Mouse (Mus musculus) liver, postnatal 0 days (tissue): Measurements from ENCODE around the gene Sqstm1. TPM values are rescaled to one million over a fixed set of nuclear protein-coding genes. Genes with fewer than 3 reads are reported as not detected.
A peak's percentile ranks its signal among the peaks of the same experiment; 100 is the strongest.

Experiments
- ATAC-seq: fragments of 200-750 bp; cut with Nextera tagmentation; 2 replicates; pipeline ENCODE4 v1.8.0; 2017; ENCODE audit warnings: mild to moderate bottlenecking, moderate library complexity
- DNase-seq: peaks from one replicate; pipeline ENCODE4 v3.0.0-alpha.2; 2016
- H3K27ac ChIP-seq: fragments of 300-500 bp; sonication (generic); 2 replicates; pipeline ENCODE4 v1.5.1; 2014; ENCODE audit warnings: antibody characterized with exemption, moderate library complexity, mild to moderate bottlenecking, low read depth
- H3K27me3 ChIP-seq: fragments of 300-500 bp; sonication (generic); 2 replicates; pipeline ENCODE4 v1.6.1; 2014; ENCODE audit warnings: low read length, control low read depth, mixed read lengths; ENCODE audit not compliant: insufficient read depth
- H3K36me3 ChIP-seq: fragments of 300-500 bp; sonication (generic); replicated peaks from 2 replicates; pipeline ENCODE4 v1.6.1; 2014; ENCODE audit warnings: mild to moderate bottlenecking, control low read depth, low read length, moderate library complexity, mixed read lengths; ENCODE audit not compliant: insufficient read depth
- H3K4me1 ChIP-seq: fragments of 300-500 bp; sonication (generic); 2 replicates; pipeline ENCODE4 v1.6.1; 2014; ENCODE audit warnings: antibody characterized with exemption, mild to moderate bottlenecking, control low read depth; ENCODE audit not compliant: insufficient read depth
- H3K4me2 ChIP-seq: fragments of 300-500 bp; sonication (generic); 2 replicates; pipeline ENCODE4 v1.6.1; 2014; ENCODE audit warnings: low read depth, mild to moderate bottlenecking, low read length, moderate library complexity, mixed read lengths
- H3K4me3 ChIP-seq: fragments of 300-500 bp; sonication (generic); 2 replicates; pipeline ENCODE4 v1.5.1; 2014; ENCODE audit warnings: low read depth, low read length
- H3K9ac ChIP-seq: fragments of 300-500 bp; sonication (generic); replicated peaks from 2 replicates; pipeline ENCODE4 v1.6.1; 2014; ENCODE audit warnings: mild to moderate bottlenecking, moderate library complexity
- H3K9me3 ChIP-seq: fragments of 300-500 bp; sonication (generic); 2 replicates; pipeline ENCODE4 v1.6.1; 2016; ENCODE audit warnings: mild to moderate bottlenecking, control low read depth, low read length, mixed read lengths
- CTCF ChIP-seq: sonication (generic); IDR thresholded peaks from 2 replicates; pipeline ENCODE4 v1.5.1; 2016; ENCODE audit warnings: antibody characterized with exemption, low read depth
- EP300 ChIP-seq: IDR thresholded peaks from 2 replicates; pipeline ENCODE4 v1.6.1; 2016; ENCODE audit warnings: antibody characterized with exemption, low read depth, mild to moderate bottlenecking
- WGBS: fragments of 180-500 bp; shearing (Covaris S2); extraction: QIAGEN DNeasy Blood & Tissue Kit; methylation state at CpG from one replicate; pipeline ENCODE4 v1.1.7; 2014; ENCODE audit not compliant: insufficient replicate concordance; 5-methylcytosine and 5-hydroxymethylcytosine counted together
- polyA plus RNA-seq: library from polyadenylated mRNA; unstranded; fragments of >200 nt; fragmentation: Nextera tagmentation; extraction: Ambion mirVana; gene quantifications from 2 replicates; pipeline ENCODE4 v1.2.1, GENCODE M21; 2015

Gene Sqstm1
- polyA plus RNA-seq, 1 experiment from 2014 or later, result 154 TPM

GRCm38 (mm10) chr11:50212060-50212739, 1.6 kb upstream of the Sqstm1 start:
- Histone ChIP-seq H3K9me3 (no peaks in the 10 kb centered on the region), H3K27me3 (no peaks in the 10 kb centered on the region), H3K36me3 (peaks cover 15% of the 10 kb centered on the region), H3K9ac (no peak overlapping the region), H3K4me2 (0 out of 2 replicates have a peak overlapping the region, but pooled peaks have one; percentile 29), H3K4me1 (peaks cover 48% of the 10 kb centered on the region), H3K4me3 (no peak overlapping the region), H3K27ac (peak overlapping the region; percentile 99)
- TF ChIP-seq EP300, result no peak
- ATAC-seq (no peak), DNase-seq (peak; percentile 16)
- 52% methylated on average over 3 of the region's 3 CpGs for WGBS

GRCm38 (mm10) chr11:50211322-50212059, 864 bp upstream of the Sqstm1 start:
- WGBS, result 93% methylated on average over 3 of the region's 3 CpGs
- TF ChIP-seq CTCF, result no peak
- TF ChIP-seq EP300, result no peak
- Histone ChIP-seq H3K36me3 (peaks cover 22% of the 10 kb centered on the region), H3K9ac (peak overlapping the region; percentile 97; the same call in 1 of the 2 replicates), H3K4me2 (peak overlapping the region; percentile 70), H3K27ac (peak overlapping the region; percentile 99), H3K4me1 (peaks cover 43% of the 10 kb centered on the region), H3K9me3 (no peaks in the 10 kb centered on the region), H3K4me3 (peak overlapping the region; percentile 87), H3K27me3 (no peaks in the 10 kb centered on the region)
- ATAC-seq, result no peak
- DNase-seq, result no peak

DNA sequence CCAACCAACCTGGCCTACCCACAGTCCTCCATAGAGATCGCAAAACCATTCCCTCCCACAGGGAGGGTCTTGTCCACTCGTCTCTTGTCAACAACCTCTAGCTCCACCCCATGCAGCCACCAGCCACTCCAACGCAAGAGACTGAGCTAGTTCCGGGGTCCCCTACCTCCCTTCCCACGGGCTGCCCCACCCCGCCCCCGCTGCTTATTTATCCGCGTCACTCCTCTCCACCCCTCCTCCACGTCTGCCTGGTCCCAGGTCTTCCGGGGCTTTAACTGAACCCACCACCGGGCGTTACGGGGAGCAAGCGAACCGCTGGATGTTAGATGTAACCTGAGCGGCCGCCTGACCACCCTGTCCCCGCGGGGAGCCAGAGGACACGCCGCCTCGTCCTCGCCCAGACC, 524 bp downstream of the Sqstm1 start:
- peak; percentile 94 for DNase-seq
- Histone ChIP-seq H3K4me1 (peaks cover 49% of the 10 kb centered on the region), H3K27ac (peak overlapping the region; percentile 99), H3K36me3 (peaks cover 36% of the 10 kb centered on the region), H3K9ac (peak overlapping the region; percentile 97), H3K9me3 (no peaks in the 10 kb centered on the region), H3K4me3 (peak overlapping the region; percentile 87), H3K27me3 (no peaks in the 10 kb centered on the region), H3K4me2 (peak overlapping the region; percentile 70)
- peak; percentile 87 for ATAC-seq
- TF ChIP-seq CTCF (no peak), EP300 (no peak)
- WGBS, result 1% methylated on average over 24 of the region's 24 CpGs

GRCm38 (mm10) chr11:50208039-50208438, 2.6 kb downstream of the Sqstm1 start:
- no peaks in the 10 kb centered on the region for H3K9me3 ChIP-seq
- 0 out of 2 replicates have a peak overlapping the region, but pooled peaks have one; percentile 7 for H3K9ac ChIP-seq
- no peak overlapping the region for H3K4me3 ChIP-seq
- no peaks in the 10 kb centered on the region for H3K27me3 ChIP-seq
- peak overlapping the region; percentile 70; the same call in 1 of the 2 replicates for H3K4me2 ChIP-seq
- no peak overlapping the region for H3K27ac ChIP-seq
- DNase-seq (no peak), ATAC-seq (no peak)
- 89% methylated on average over 5 of the region's 5 CpGs for WGBS
- peaks cover 54% of the 10 kb centered on the region for H3K36me3 ChIP-seq
- TF ChIP-seq CTCF, result no peak
- TF ChIP-seq EP300, result no peak
- peaks cover 42% of the 10 kb centered on the region for H3K4me1 ChIP-seq

GRCm38 (mm10) chr11:50207344-50207743, 3.3 kb downstream of the Sqstm1 start:
- WGBS, result 94% methylated on average over 14 of the region's 14 CpGs
- Histone ChIP-seq H3K36me3 (peaks cover 61% of the 10 kb centered on the region), H3K4me3 (no peak overlapping the region), H3K27ac (no peak overlapping the region), H3K4me1 (peaks cover 36% of the 10 kb centered on the region), H3K27me3 (no peaks in the 10 kb centered on the region), H3K9ac (no peak overlapping the region), H3K9me3 (no peaks in the 10 kb centered on the region), H3K4me2 (no peak overlapping the region)
- TF ChIP-seq EP300 (no peak), CTCF (no peak)
- DNase-seq, result no peak
- no peak for ATAC-seq

DNA sequence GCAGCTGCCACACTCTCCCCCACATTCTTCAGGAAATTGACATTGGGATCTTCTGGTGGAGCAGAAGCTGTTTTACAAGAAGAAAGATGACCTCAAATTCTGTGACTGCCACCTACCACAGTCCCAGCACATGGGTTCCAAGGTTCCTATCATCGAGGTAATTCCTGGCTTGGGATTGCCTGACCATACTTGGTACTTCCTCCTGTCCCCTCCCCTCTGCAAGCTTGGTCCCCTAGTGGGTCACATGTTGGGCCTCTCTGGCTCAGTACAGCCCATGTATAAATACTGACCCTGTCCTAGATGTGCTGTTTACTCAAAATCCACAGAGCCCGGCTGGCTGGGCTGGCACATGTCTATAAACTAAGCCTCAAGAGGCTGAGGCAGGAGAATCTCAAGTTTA, 4.6 kb downstream of the Sqstm1 start:
- 77% methylated on average over 2 of the region's 2 CpGs for WGBS
- no peak overlapping the region for H3K4me3 ChIP-seq
- H3K9me3 ChIP-seq, result no peaks in the 10 kb centered on the region
- peaks cover 74% of the 10 kb centered on the region for H3K36me3 ChIP-seq
- peak overlapping the region; percentile 44; the same call in 1 of the 2 replicates for H3K27ac ChIP-seq
- no peak overlapping the region for H3K4me2 ChIP-seq
- peaks cover 28% of the 10 kb centered on the region for H3K4me1 ChIP-seq
- TF ChIP-seq CTCF (no peak), EP300 (no peak)
- ATAC-seq, result no peak
- no peak overlapping the region for H3K9ac ChIP-seq
- DNase-seq, result no peak
- H3K27me3 ChIP-seq, result no peaks in the 10 kb centered on the region
